Mouse (Mus musculus): ENCODE measurements at regions not wholly inside any gene's neighbourhood (a gene's known extent, or its start where the extent isn't known, plus 50 kb on each side); places are given as distances from the start of the nearest gene placed in this dataset.
"Not testable (repeated sequence)": the region's sequence is repeated elsewhere in the genome, so short reads cannot be mapped to it uniquely, and the experiment has no call there.

- no peak for DNase-seq (ENCODE audit: low spot score)
Measured at GRCm38 (mm10) chr11:7809741-7810140, 596.0 kb upstream of the Igfbp3 start.

DNA sequence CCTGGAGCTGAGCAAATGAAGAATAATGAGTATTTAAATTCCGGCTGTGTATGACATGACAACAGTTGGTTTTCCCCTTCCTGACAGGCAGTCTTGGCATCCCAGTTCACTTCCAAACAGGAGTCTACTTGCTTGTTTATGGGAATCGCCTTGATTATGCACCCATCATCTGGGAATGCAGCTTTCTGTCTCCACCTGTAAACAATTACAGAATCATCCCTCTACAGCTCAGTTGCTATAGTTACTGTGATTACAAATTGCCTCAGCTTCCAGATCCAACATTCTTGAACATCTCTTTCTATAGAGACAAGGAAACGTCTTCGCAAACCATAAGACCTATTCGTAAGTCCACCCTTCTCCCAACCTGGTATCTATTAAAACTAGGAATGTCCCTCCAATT lies 582.6 kb upstream of the Igfbp3 start:
- DNase-seq (ENCODE audit: low spot score) = no peak

GRCm38 (mm10) chr11:7794206-7794605 lies 580.5 kb upstream of the Igfbp3 start:
- DNase-seq (ENCODE audit: low spot score) = no peak

GRCm38 (mm10) chr11:7780476-7781112 lies 566.9 kb upstream of the Igfbp3 start:
- no peak for DNase-seq (ENCODE audit: low spot score)

GRCm38 (mm10) chr11:7775361-7775760 lies 561.6 kb upstream of the Igfbp3 start:
- DNase-seq (ENCODE audit: low spot score) = not testable (repeated sequence)

GRCm38 (mm10) chr11:7765303-7765702 lies 551.6 kb upstream of the Igfbp3 start:
- DNase-seq (ENCODE audit: low spot score) = no peak

GRCm38 (mm10) chr11:7758862-7759467 lies 545.2 kb upstream of the Igfbp3 start:
- DNase-seq (ENCODE audit: low spot score) = no peak

Data from lung, postnatal 25 days (tissue).